Mouse (Mus musculus): ENCODE results near the gene Vps45.
A peak's percentile ranks its signal among the peaks of the same experiment; 100 is the strongest.
"Not testable (repeated sequence)": the region's sequence is repeated elsewhere in the genome, so short reads cannot be mapped to it uniquely, and the experiment has no call there.

Vps45 gene

DNA sequence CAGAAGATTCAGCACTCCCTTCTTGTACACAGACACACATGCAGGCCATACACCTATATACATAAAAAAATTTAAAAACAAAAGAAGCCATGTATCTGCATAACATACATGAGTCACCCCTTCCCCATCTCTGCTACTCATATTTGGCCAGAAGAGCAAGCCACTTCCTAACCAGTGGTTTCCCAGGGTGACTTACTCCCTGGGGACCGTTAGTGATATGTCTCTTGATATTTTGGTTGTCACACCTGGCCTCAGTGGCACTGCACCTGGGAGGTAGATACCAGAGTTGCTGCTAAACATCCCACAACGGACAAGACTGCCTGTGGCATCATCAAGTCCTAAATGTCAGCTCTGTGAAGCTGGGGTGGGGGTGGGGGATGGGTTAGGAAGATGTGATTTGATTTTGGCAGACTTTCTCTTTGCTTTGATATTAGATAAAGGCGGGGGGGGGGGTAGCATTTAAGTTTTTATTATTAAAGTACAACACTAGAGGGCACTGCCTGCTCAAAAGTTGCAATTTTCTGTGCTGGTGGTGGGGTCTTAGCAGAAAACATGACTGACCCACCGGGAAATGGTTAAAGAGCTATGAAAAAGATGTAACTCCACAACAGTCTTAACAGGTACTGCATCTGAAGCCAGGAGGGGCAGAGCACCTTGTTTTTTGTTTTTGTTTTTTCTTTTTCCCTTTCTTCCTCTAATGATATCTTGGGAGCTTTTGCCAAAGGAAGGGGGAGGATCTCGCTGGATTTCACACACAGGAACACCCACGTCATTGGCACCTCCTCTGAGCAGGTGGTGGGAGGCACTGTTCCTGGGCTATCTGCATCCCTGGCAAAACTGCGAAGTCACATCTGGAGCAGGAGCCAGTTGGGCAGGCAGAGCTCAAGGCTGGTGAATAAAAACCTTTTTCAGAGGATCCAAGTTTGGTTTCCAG lies 92.5 kb downstream of the Vps45 start:
- DNase-seq, result no peak

GRCm38 (mm10) chr3:95963681-95964080 lies 94.6 kb downstream of the Vps45 start:
- DNase-seq, result peak; percentile 48

DNA sequence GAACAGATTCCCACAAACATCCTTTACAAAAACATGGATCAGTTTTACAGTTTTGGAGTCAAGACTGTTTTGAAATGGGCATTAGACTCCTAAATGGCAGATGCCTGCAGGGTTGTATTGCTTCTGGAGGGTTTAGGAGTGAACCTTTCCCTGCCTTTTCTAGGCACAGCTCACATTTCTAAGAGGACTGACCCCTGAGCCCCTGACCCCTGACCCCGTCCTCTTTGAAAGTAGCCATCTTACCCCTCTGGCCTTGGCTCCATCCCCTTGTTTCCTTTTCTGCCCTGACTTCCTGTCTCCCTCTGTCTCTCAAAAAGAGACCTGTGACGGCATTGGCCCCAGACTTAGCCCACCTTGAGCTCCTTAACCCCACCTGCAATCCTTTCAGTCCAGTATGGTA lies 95.0 kb downstream of the Vps45 start:
- no peak for DNase-seq

GRCm38 (mm10) chr3:95962182-95962581 lies 96.1 kb downstream of the Vps45 start:
- not testable (repeated sequence) for DNase-seq

DNA sequence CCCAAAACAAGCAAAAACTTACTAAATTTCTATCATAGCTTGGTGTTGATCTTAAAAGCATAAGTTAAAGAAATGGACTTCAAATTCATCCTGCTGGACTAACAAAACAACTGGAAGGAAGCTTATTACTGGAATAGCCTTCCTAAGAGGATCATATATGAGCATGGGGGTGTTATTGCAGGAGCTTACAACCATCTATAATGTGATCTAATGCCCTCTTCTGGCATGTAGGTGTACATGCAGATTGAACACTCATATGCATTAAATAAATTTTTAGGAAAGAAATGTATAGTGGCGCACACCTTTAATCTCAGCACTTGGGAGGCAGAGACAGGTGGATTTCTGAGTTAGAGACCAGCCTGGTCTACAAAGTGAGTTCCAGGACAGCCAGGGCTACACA lies 98.5 kb downstream of the Vps45 start:
- no peak for DNase-seq

GRCm38 (mm10) chr3:95959082-95959481 lies 99.2 kb downstream of the Vps45 start:
- DNase-seq, result no peak

- DNase-seq, result no peak
These were observed 100.7 kb downstream of the Vps45 start for GRCm38 (mm10) chr3:95957359-95958148.

DNA sequence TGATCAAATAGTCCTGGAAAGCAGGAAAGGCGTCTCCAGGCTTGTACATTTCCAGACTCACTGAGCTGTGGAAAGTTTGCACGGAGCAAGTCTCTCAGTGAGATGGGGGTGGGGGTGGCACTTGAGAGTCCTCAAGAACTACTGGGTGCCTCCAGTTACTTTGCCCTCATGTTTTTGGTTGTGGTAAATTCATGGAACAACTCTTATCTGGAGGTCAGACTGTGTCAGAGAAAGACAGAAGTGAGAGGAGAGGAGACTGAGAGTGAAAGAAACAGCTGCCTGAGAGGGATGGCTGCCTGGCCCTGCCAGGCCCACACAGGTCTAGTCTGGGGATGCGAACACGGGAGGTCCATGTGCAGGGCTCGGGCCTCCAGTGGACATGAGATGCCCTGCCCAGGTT lies 102.9 kb downstream of the Vps45 start:
- no peak for DNase-seq

DNA sequence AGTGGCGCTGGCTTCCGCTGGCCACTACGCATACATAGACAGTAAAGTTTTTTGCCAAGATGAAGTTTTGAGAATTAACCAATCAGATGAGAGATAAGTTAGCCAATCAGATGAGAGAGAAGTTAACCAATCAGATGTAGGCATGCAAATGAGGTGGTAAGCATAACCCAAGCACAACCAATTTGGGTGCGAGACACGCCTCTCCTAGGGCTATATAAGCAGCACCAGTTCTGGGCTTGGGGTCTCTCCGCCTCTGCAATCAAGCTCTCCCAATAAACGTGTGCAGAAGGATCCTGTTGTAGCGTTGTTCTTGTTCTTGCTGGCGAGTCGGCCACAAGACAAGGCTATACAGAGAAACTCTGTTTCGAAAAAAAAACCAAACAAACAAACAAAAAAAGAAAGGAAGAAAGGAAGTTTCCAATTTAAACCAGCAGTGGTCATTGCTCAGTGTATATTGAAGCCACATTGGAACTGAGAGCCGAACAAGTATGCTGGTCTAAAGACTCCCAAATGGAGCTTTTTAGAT lies 103.6 kb downstream of the Vps45 start:
- not testable (repeated sequence) for DNase-seq

DNA sequence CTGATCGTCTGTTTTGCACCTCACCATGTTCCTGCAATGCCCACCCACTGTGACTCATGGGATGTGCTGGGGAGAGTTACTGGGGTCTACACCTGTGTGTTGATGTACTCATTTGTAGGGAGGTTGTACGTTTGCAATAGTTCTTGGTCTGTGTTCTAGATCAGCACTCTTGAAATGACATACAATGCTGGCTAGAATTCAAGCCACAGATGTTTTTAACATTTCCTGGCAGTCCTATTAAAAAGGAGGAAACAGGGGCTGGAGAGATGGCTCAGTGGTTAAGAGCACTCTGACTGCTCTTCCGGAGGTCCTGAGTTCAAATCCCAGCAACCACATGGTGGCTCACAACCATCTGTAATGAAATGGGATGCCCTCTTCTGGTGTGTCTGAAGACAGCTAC lies 104.7 kb downstream of the Vps45 start:
- DNase-seq, result no peak

DNA sequence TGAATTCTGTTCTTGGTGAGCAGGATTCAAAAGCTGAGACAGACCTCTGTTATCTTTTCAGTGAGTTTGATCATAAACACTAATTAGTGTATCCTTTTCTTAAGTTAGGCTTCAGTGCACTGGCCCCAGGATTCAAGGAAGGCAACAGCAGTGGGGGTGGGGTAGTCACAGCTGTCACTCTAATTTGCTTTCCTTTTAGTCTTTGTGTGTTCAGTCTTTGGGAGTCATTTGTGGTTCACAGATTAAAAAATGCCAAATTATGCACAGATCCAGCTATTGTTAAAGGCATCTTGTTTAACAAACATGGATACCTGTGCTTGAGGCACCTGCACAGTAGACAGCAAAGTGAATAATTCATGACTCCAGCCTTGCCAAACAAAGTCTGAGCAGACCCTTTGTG lies 105.2 kb downstream of the Vps45 start:
- no peak for DNase-seq

GRCm38 (mm10) chr3:95951566-95951965 lies 106.7 kb downstream of the Vps45 start:
- not testable (repeated sequence) for DNase-seq

DNA sequence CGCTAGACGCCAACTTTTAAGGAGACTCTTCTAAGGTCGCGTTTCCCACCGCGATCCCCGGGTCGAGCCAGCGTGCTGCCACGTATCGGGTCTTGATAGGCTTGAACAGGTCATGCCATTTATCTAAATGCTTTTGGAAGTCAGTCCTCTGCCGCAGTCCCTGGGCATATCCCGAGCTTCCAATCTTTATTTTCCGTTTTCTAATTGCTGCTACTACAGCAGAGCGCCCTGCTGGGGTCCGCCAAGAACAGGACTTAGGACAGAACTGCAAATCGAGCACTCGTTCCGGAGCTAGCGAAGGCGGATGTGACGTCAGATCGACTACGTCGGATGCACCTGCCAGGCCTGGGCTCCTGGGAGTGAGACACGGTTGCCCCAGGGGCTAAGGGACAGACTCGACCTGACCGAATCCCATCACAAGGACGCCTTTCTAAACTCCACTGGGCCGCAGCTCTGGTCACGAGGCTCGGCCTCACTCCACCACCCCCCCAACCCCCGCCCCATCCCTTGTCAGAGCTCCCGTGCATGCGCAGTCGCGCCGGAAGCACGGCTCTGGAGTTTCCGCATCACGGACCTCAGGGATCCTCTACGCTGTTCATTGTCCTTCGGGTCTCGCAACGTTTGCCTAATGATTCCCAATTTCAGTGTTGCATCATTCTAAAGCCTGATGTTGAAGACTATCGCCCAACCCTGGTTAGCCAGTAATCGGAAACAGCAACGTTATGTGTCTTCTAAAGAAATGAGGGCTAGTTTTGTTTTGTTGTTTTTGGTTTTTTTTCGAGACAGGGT lies 107.3 kb downstream of the Vps45 start:
- peak; percentile 96 for DNase-seq

Data from kidney, adult 18-20 months (tissue).